Mouse (Mus musculus) right cerebral cortex, postnatal 10 days (tissue): ENCODE measurements at regions not wholly inside any gene's neighbourhood (a gene's known extent, or its start where the extent isn't known, plus 50 kb on each side); places are given as distances from the start of the nearest gene placed in this dataset.

ENCODE experiments used
- DNase-seq, 2 experiments: peaks; one replicate each; pipeline ENCODE4 v3.0.0; 2021; ENCODE audit warnings: low spot score in 2 of 2

- DNase-seq: no peak
These were observed 68.7 kb upstream of the Adrb1 start for GRCm38 (mm10) chr19:56653292-56653691.

DNA sequence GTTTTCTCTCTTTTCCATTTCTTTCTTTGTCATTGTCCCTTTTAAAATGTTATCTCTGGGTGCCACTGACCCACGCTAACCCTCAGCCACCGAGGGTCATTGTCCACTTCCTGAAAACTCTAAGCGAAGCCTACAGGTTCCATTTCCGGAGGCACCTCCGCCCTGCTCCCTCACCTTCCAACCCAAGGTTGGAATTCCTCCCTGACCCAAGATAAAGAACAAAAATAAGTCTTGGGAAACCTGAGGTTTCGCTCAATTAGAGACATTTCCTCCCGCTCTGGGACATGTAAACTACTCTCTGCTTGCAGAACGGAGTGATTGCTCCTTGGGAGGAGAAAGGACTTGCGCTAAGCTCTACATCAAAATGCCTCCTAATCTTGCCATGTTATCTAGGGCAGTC, 66.7 kb upstream of the Adrb1 start:
- DNase-seq: no peak

DNA sequence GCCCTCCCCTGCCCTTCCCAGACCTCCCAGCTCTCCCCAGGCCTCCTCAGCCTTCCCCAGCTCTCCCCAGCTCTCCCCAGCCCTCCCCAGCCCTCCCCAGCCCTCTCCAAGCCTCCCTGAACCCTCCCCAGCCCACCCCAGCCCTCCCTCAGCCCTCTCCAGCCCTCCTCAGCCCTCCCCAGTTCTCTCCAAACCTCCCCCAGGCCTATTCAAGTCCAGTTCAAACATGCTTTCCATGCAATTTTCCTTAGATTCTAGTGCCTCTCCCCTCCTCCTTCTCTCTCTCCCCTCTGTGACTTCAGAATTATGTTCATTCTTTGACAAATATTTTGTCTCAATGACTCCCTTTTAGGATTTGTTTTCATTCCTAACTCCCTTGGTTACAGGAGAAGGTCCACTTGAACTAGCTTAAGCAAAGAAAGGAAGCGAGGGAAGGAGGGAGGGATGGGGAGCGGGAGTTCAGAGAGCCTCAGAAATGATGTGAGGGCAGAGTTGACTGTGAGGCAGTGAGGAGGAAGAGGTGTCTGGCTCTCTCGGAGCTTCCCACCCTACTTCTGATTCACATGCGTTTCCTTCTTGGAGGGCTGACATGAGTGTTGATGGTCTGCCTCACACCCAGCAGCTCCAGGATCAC, 61.3 kb upstream of the Adrb1 start:
- DNase-seq: no peak

DNA sequence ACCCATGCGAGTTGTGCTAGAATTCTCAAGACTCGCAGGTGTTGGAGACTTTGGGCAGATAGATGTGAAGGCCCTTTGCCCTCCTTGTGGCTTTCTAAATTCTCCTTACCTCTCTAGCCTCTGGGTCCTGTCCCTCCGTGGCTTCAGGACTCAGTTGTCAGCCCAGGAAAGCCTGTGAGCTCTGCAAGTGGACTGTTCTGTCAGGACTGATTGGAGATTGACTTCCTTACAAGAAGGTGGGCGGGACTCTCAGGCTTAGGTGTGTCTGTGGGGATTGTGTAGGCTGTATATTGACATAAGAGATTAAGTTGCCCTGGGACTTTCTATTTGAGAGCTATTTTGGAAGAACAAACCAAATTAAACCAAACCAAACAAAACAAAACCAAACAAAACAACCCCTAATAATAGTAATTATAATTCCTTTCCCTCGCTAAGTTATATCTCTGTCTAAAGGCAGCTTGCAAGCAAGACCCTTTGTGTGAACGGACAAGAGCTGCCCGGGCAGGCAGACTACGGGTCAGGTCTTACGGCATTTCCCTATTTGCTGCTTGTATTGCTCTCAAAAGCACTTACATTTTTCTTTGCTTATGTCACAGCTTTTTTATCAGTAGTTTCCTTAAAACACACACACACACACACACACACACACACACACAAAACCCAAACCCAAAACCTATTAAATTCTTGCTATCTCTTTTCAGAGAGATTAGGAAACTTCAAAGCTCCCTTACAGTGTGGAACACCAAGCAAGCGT, 58.3 kb upstream of the Adrb1 start:
- DNase-seq: no peak

DNA sequence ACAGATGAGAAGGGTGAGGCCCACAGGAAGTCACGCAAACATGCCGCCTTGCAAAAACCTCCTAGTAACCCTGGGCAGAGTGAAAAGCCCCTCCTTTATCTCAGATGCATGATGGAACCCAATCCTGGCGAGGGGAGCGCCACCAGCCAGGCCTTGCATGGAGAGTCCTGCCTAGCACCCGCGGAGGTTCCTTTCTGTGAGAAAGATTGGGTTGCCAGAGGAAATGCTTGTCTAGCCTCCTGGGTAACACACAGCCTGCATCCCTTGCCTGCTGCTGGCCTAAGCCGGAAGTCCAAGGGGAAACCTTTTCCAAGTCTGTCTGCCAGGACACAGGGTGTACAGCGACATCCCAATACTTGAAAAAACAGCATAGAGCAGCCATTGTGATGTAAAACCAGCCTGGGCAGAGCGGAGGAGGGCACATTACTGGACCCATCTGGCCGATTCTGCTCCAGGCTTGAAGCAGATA, 57.7 kb upstream of the Adrb1 start:
- peak; percentile 61 to 62 for DNase-seq

DNA sequence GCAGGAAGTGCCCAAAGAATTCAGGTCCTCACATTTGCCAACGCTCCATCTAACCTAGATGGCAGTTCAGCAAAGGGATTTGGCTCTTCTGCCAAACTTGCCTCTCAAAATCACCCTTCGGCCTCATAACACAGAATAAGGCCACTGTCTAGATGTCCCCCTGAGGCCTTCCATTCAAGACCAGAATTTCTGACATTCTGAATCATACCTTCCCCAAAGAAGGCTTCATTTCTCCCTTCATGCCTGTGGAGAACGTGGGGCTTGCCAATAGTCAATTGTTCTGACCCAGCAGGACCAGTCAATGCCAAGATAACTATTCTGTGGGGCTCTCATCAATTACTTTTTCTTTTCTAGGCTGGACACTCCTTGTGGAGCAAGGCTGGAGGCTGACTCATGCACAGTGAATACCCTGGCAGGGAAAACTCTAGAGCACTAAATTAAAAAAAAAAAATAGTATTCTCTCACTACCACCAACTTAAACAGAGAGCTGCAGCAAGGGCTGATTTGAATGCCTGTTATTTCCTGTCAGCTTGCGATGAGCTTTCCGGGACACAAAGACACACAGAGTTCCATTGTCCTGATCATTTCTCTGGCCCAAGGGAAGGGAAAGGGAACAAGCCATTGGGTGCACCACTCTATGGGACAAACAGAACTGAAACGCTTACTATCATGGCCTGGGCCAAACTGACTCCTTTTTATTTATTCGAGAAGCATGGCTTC, 56.9 kb upstream of the Adrb1 start:
- no peak for DNase-seq

DNA sequence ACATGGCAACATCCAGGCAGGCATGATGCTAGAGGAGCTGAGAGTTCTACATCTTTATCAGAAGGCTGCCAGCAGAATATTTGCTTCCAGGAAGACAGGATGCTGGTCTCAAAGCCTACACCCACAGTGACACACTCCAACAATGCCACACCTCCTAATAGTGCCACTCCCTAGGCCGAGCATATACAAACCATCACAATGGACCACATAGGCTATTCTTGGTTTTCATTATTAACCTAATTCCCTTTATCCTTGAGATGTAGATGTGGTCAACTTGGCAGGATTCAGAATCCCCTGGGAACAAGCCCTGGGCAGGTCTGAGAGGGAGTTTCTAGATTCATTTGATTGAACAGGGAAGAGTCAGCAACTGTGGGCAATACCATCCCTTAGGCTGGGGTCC, 56.0 kb upstream of the Adrb1 start:
- no peak for DNase-seq

DNA sequence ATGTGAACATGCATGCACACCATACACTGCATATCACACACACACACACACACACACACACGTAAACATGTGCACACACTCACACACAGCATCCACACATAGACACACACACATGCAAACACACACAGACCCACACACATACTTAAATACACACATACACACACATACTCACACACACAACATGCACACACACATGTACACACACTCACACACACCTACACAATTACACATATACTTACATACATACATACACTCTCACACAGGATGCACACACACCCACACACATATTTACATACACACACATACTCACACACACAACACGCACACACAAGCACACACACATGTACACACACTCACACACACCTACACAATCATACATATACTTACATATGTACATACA, 54.1 kb upstream of the Adrb1 start:
- DNase-seq: no peak

- no peak for DNase-seq
These were observed 53.0 kb upstream of the Adrb1 start for GRCm38 (mm10) chr19:56668991-56669390.

DNA sequence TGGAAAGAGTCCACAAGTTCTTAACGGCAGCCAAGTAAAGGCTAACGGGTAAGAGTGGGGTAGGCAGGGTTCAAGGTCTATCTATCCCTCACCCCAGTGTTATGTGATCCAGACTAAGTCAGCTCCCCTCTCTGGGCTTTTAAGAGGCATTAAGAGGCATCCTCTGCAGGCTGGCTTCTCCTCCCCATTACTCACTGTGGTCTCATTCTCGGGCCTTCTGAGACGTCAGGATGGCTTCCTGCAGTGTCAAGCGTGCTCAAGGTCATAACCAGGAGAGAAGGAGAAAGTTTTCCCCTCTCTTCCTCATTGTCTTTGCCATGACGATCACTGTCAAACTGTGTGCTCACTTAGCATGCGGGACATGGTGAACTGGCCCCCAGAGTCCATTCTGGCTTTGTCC, 52.5 kb upstream of the Adrb1 start:
- DNase-seq: no peak
